Mouse (Mus musculus): ENCODE measurements around the gene Gtf2i.

Gtf2i gene

DNA sequence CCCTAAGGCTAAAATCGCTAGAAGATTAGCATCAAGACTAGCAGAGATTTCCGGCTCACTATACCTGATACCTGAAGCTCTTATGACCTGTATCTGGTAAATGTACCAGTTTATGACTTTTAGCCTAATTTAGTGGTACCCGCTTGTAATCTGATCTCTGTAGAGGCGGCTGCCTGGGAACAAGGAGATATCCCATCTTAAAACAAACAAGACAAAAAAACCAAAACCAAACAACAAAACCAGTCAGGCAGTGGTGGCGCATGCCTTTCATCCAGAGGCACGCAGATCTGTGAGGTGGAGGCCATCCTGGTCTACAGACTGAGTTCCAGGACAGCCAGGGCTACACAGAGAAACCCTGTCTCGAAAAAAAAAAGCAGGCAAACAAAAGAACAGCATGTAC, 7.1 kb upstream of the Gtf2i start:
- no peak for DNase-seq

DNA sequence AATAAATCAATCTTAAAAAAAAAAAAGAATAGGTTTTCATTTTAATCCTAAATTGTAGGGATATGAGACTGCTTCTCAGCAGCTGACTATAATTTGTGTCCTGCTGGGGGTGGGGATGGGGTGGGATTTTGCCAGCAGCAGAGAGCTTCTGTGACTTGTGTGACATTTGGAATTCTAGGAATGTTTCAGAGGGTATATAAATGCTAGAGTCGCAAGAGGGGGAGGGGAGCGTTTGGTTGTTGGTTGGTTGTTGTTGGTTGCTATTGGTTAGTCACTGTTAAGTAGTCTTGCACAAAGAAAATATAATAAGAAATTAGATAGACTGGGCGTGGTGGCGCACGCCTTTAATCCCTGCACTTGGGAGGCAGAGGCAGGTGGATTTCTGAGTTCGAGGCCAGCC, 4.3 kb upstream of the Gtf2i start:
- no peak for DNase-seq

GRCm38 (mm10) chr5:134316721-134317120, 2.2 kb upstream of the Gtf2i start:
- no peak for DNase-seq

DNA sequence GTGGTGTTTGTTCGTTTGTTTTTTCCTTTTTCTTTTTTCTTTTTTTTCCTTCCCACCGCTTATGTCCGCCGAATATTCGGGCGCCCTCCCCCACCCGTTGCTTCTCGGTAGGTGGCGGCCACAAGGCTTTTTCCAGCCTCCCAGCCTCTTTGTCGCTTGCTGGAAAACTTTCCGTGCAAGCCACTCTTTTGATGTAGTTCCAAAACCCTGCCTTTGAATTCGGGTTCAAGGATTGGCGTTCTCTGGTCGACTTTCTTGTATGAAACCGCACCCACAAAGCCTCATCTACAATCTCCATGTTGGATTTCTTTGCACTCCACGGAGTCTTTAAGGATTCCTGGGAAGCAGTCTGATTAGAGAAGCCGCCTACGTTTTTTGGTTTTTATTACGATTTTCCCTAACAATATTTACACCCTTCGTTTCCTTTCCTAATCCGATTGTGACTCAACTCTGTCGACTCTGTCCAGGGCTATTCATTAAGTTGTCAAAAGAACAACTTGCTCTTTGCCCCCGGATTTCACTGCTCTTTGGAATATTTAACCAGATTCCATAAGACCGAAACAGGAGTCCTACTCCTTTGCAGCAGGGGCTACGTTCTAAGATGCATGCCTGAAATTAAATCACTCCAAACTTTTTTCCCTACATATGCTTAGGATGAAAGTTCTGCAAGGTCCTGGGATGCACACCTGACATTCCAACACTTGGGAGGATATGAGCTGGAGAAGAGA, 1.2 kb upstream of the Gtf2i start:
- DNase-seq: no peak

DNA sequence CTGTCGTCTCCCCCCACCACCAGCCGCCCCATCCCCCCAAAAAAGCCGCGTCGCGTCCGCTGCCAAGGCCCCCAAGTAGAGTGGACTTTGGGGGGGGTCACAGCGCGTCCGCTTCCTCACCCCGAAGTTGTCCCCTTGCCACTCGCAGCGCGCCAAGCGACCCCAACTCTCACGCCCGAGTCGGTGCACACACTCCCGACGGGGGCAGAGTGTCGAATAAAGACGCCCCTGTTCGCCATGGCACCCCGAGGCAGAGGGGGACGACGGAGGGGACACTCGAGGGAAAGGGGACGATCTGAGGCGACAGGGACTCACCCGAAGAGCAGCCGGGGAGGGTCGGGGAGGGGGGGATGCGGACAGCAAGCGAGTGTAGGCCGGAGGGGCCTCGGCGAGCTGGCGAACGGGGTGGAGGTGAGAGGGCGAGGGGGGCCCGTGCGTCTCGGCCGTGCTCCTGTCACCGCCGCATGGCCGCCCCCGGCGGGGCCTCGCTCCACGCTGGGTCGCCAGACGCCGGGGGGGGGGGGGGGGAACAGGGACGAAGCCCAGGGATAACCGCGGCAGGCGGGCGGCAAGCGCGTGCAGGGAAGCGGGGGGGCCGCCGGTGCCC, 389 bp downstream of the Gtf2i start:
- peak; percentile 60 for DNase-seq

DNA sequence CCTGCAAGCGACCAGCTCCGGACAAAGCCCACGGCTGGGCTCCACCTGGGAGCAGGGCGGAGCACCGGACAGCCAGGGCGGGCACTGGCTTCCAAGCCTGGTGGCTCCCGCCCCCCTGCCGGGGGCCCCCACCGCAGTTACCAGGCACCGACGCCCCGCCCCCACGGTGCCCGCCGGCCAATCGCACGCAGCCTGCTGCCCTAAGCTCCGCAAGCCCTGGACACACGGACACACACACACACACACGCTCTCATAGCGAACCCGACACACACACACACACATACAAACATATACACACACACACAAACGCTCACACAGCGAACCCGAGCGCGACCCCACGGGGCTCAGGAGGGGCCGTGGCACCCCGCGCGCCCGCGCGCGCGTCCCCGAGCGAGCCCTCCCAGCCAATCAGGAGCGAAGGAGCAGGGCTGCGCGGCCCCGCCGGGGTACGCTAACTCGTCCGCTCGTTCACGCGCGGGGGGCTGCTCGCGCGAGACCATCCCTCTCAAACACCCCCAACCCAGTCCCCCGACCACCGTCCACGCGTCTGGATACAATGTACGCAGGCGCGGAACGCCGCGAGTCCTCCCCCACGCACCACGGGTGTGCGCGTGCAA, 1.0 kb downstream of the Gtf2i start:
- peak; percentile 92 for DNase-seq

DNA sequence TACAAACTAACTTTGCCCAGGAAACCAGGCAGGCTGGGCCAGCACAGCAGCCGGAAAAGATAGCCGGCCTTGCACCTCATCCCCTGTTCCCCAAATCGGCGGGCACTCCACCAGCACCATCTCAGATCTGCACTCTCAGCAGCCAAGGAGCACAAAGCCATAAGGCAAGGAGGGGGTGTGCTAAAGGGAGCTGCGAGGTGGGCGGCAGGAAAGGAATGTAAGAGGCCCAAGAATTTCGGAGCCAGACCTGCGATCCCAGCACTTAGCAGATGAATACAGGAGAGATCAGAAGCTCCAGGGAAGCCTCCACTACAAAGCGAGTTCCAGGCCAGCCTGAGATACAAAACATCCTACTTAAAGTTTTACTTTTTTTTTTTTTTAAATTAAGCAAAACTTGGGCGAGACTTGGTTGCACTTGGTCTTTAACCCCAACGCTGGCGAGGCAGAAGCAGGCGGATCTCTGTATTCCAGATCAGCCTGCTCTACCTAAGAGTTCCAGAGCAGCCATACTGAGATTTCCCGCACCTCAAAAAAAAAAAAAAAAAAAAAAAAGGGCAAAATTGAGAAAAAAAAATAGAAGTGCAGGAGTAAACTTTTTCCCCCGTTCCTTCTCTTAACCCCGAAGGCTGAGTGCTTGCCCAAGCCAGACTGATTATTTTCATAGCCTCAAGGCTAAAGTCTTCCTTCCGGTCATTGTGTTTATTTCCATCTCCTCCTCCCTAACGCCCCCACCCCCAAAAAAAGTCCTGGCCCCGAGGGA, 1.7 kb downstream of the Gtf2i start:
- DNase-seq: no peak

DNA sequence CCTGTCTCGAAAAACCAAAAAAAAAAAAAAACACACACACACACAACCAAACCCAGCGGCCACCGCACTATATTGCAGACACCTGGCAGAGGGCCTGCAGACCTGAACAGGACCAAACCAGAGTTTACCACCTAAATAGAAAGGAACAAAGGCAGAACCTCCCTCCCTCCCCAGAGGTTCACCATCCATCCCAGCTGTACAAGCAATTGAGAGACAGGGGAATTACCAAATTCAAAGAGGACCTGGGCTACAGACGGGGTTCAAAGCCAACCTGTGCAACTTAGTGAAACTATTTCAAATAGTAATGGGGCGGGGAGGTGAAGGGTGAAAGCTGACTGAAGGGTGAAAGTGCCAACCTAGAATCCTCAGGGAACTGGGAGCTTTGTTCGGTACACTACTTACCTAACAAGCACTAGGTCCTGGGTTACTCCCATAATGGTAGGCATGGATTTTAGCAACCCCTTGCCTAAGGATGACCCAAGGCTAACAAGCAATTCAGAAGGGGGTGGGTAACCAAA, 2.6 kb downstream of the Gtf2i start:
- no peak for DNase-seq

- DNase-seq: no peak
Measured at GRCm38 (mm10) chr5:134310201-134310600, 4.4 kb downstream of the Gtf2i start.

DNA sequence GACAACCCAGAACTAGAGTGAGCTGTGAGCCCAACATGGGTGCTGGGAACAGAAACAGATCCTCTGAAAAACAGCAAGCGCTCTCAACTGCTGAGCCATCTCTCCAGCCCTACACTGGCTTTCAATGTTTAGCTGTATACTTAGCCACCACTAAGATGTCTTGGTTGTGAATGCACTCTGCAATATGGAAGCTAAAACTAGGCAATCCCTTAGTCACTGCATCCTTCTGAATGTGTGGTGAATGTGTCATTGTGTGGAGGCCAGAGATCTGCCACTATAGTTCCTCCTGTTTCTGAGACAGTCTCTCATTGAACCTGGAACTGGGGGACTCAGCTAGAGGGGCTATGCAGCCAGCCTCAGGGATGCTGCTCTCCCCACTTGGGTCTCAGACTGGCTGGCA, 5.2 kb downstream of the Gtf2i start:
- DNase-seq: no peak

DNA sequence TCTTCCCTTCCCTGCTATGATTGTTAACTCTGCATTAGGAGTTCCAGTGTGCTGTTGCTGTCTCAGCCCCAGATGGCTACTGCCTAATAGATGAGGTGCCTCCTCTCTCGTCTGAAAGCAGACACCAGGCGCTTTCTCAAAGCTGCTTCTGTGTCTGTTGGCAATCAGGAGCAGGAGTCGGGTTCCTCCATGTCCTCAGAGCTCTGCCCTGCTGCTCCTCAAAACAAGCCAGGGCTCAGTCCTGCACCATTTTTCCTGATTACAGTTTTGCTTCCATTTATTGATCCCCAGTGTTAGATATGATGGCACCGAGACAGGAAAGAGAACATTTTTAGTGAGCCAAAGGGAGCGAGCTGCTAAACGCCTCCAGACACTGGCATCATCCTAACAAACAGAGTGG, 9.9 kb downstream of the Gtf2i start:
- DNase-seq: no peak

DNA sequence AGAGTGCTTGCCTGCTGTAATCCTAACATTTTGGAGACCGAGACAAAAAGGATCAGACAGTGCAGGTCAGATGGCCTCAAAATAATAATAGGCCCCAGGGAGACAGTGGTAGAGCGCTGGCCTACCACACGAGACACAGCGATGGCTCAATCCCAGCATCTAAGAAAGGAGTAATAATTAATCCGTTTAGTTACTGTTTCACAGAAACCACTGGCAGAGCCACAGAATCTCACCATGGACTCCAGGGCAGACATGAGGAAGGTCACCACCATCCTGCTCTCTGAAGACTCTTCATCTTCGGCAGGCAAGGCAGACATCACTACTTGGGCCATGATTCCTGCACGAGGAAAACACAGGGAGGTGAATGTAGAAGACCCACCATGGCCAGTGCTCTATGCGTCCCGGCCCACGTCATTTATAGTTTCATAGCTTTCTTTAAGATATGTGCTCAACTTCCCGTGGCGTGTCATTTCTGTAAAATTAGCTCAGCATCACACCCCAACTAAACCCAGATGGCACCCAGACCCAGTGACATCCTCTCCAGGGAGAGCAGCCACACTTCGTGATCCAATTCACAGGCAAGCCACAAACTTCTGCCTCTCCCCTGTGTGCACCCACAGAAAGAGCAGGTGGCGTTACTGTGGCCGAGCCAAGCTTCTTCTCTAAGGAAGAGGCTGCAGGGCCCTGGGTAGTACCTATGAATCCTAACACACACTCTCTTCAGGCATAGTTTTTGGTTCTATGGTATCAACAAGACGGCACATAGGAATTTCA, 19.1 kb downstream of the Gtf2i start:
- DNase-seq: no peak

- no peak for DNase-seq
Measured at GRCm38 (mm10) chr5:134294606-134295005, 20.0 kb downstream of the Gtf2i start.

- no peak for DNase-seq
Measured at GRCm38 (mm10) chr5:134291096-134291495, 23.5 kb downstream of the Gtf2i start.

DNA sequence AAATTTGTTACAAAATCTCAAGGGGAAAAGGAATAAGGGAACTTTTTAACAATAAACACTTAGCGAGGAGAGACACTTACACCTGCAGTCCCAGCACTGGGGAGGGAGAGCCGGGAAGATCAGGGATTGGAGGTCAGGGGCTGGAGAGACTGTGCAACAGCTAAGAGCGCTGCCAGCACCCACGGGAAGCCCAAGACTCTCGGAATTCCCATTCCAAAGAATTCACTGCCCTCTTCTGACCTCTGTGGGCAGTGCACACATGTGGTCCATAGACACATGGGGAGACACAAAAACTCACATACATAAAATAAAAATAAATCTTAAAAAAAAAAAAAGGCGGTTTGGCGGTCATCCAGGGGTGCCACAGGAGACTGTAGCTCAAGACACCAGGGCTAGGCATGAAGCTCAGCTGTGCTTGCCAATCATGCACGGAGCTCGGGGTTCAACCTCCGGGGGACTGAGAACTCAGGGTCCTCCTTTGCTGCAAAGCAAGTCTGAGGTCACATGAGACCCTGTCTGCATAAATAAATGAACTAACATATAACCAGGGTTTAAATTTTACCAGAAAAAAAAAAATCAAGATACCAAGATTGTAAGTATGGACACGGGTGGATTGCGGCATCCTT, 24.5 kb downstream of the Gtf2i start:
- DNase-seq: no peak

- no peak for DNase-seq
Measured at GRCm38 (mm10) chr5:134288071-134288470, 26.5 kb downstream of the Gtf2i start.

DNA sequence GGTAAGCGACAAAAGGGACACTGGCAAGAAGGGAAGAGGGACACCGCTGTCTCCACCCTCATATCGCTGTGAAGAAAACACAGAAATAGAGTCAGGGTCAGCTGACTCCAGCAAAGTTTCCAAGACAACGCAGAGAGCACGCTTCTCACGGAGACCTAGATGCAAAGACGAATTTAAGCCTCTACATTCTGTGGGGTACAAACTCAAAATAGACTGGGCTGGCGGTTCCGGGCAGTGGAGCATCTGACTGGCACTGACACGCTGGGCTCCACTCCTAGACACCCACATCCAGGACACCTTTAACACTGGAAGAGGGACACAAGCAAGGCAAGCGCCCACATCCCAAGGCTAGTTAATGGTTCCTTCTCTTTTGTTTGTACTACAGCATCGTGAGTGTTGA, 29.6 kb downstream of the Gtf2i start:
- DNase-seq: no peak

DNA sequence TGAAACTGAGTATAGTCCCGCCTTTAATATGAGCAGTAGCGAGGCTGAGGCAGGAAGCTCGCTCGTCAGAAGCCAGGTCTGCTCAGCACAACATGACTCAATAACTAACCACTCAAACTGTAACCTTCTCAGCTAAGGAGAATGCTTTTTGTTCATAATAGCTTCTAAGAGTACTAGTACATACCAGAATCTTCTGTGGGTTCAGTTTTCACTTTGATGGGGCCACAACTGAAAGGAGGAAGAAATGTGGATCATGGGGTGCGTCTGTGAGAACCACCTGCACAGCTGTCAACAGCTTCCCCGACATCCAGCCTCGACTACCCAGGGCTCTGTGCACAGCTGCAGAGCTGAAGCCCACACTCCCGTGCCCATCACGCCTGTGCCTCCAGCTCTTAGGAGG, 32.0 kb downstream of the Gtf2i start:
- DNase-seq: no peak

GRCm38 (mm10) chr5:134282076-134282475, 32.5 kb downstream of the Gtf2i start:
- no peak for DNase-seq

DNA sequence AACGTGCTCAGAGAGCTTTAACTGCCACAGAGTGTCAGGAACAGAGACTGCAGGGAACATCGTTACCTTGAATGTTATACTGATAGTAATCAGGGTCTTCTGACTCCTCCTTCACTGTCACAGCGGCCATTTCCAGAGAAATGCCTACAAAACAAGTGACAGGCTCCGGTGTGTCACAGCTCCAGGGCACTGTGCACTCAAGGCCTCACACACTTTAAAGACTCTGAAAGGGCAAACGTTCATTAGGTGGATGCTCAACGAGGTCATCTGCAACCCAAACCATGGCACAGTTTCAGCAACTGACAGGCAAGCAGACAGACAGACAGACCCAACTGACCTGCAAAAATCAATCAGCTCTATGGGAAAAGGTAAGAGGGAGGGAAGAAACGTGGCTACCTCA, 35.2 kb downstream of the Gtf2i start:
- no peak for DNase-seq

- no peak for DNase-seq
Measured at GRCm38 (mm10) chr5:134277109-134277508, 37.5 kb downstream of the Gtf2i start.

DNA sequence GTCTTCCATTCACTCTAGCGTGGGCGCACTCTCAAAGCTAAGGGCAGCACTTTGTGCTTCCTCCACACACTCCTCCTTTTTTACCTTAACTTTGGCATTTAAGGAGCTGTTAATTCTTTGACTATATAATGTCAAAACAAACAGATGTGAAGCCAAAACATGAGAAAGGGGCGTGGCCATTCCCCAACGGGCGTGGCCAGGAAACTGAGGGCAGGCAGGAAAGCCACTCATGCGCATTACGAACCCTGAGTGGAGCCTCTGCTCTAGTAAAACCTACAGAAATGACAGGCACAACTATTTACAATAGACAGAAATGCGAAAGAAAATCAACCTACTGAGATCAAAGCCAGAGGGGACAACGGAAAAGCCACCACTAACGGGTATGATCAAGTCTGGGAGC, 39.0 kb downstream of the Gtf2i start:
- DNase-seq: no peak

Measured in cerebellum, adult 8-10 months (tissue).